Comparison of ENCODE assay signal across 9 mouse cellular contexts in the genomic region with DNA sequence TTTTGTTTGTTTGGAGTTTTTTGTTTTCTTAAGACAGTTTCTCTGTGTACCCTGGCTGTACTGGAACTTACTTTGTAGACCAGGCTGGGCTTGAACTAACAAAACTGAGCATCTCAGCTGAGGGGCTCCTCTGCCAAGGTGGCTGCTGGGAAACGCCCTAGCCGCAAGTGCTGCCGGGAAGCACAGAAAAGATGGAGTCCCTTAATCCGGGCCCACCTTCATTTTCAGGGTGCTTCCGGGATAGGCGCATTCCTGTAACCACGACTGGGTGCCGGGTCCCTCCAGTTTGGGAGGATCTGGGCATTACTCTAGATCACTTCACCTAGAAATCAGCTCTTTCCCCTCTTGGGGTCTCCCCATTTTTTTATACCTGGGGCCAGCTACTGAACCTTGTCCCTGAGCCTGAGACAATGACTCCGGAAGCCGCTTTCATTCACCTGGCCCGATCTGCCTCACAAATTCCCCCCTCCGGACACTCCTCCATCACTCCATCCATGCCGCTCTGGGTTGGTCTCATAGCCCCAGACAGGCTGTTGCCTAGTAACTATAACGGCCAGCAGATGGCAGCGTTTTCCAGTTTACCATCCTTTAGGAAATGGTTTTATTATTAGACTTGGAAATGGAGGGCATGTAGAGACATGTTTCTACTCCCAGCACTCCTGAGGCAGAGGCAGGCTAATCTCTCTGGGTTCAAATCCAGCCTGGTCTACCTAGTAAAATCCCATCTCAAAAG. TPM values are rescaled to one million over a fixed set of nuclear protein-coding genes. Genes with fewer than 3 reads are reported as not detected.
DNase-seq lines count a peak whose midpoint lies in the region; ATAC-seq lines count a peak whose summit lies in the region.
"Had no signal": no experiment of that assay in that cellular context is flagged by ENCODE, and none has a peak within 500 bp of the region (broad histone marks: within the 10 kb centered on the region; RNA-seq: fewer than 3 reads in every experiment).

No protein-coding gene starts in this region.

- no peak overlapping the region for H3K27ac ChIP-seq in midbrain, embryonic 10.5 days (replicated peaks)
- no peak overlapping the region for H3K27ac ChIP-seq in midbrain, embryonic 16.5 days (ENCODE audit: low read length)
- H3K27ac ChIP-seq in embryonic facial prominence, embryonic 14.5 days (replicated peaks; ENCODE audit: low read depth, low read length): no peak overlapping the region

- H3K9me3 ChIP-seq in midbrain, embryonic 10.5 days (replicated peaks): no peaks in the 10 kb centered on the region
- H3K9me3 ChIP-seq in midbrain, embryonic 16.5 days (replicated peaks; ENCODE audit: control insufficient read depth, low read length, poor library complexity, severe bottlenecking): no peaks in the 10 kb centered on the region
- H3K9me3 ChIP-seq in embryonic facial prominence, embryonic 14.5 days (ENCODE audit: control insufficient read depth, low read length): no peaks in the 10 kb centered on the region

- peaks cover 3% of the 10 kb centered on the region; the same call in 1 of the 2 replicates for H3K4me1 ChIP-seq in midbrain, embryonic 10.5 days
- H3K4me1 ChIP-seq in midbrain, embryonic 16.5 days (ENCODE audit: control insufficient read depth, insufficient read depth, low read length): 0 out of 2 replicates have a peak, but pooled peaks cover 2% of the 10 kb centered on the region
- H3K4me1 ChIP-seq in embryonic facial prominence, embryonic 14.5 days (ENCODE audit: control insufficient read depth, insufficient read depth, low read length): no peaks in the 10 kb centered on the region

- no peak overlapping the region for H3K4me3 ChIP-seq in midbrain, embryonic 10.5 days
- H3K4me3 ChIP-seq in midbrain, embryonic 16.5 days (ENCODE audit: low read depth, low read length): no peak overlapping the region
- no peak overlapping the region for H3K4me3 ChIP-seq in embryonic facial prominence, embryonic 14.5 days (ENCODE audit: low read depth, low read length)

- H3K4me2 ChIP-seq in midbrain, embryonic 16.5 days (ENCODE audit: low read length): no peak overlapping the region
- H3K4me2 ChIP-seq in embryonic facial prominence, embryonic 14.5 days (ENCODE audit: low read depth, low read length): peak overlapping the region; percentile 24; the same call in 1 of the 2 replicates

- ATAC-seq in midbrain, embryonic 16.5 days: no peak
- ATAC-seq in embryonic facial prominence, embryonic 14.5 days (ENCODE audit: low read depth): no peak
- ATAC-seq in hematopoietic stem cell, adult 5-6 weeks (replicated peaks in 1 of 2; ENCODE audit: insufficient read depth in 1 of 2, low FRiP score in 2 of 2, low TSS enrichment in 1 of 2, low read depth in 1 of 2, poor library complexity in 2 of 2, severe bottlenecking in 2 of 2): peak; percentile 47 to 63; a peak in 1 of 4 replicates
- peak; percentile 52 for ATAC-seq in megakaryocyte-erythroid progenitor cell, adult 5-6 weeks (replicated peaks; ENCODE audit: low FRiP score, low TSS enrichment, poor library complexity, severe bottlenecking)

- H3K27me3 ChIP-seq in midbrain, embryonic 10.5 days (ENCODE audit: low read depth, poor library complexity, severe bottlenecking): no peaks in the 10 kb centered on the region
- H3K27me3 ChIP-seq in midbrain, embryonic 16.5 days (ENCODE audit: control insufficient read depth, insufficient read depth, low read depth, low read length): no peaks in the 10 kb centered on the region
- no peaks in the 10 kb centered on the region for H3K27me3 ChIP-seq in embryonic facial prominence, embryonic 14.5 days (replicated peaks; ENCODE audit: control insufficient read depth, insufficient read depth, low read length)

- 20% methylated on average over 15 of the region's 15 CpGs for WGBS in midbrain, embryonic 10.5 days
- 23% methylated on average over 15 of the region's 15 CpGs for WGBS in midbrain, embryonic 16.5 days
- 14% methylated on average over 14 of the region's 15 CpGs for WGBS in embryonic facial prominence, embryonic 14.5 days

- peak; percentile 72 for DNase-seq in midbrain, embryonic 10.5 days (ENCODE audit: low spot score)
- DNase-seq in adrenal gland, adult 2 months: peak; percentile 47
- peak; percentile 73 for DNase-seq in embryonic facial prominence, embryonic 14.5 days (ENCODE audit: low spot score)
- peak; percentile 30 to 43 for DNase-seq in layer of hippocampus, postnatal 36 days
- DNase-seq in testis, postnatal 10 days (ENCODE audit: low spot score): peak; percentile 82

- H3K9ac ChIP-seq in midbrain, embryonic 16.5 days (ENCODE audit: low read depth, low read length): no peak overlapping the region
- H3K9ac ChIP-seq in embryonic facial prominence, embryonic 14.5 days (ENCODE audit: low read depth, low read length): no peak overlapping the region

- H3K36me3 ChIP-seq in midbrain, embryonic 10.5 days: peaks cover 4% of the 10 kb centered on the region; the same call in 1 of the 2 replicates
- no peaks in the 10 kb centered on the region for H3K36me3 ChIP-seq in midbrain, embryonic 16.5 days (ENCODE audit: control insufficient read depth, insufficient read depth, low read length)
- no peaks in the 10 kb centered on the region for H3K36me3 ChIP-seq in embryonic facial prominence, embryonic 14.5 days (ENCODE audit: control insufficient read depth, insufficient read depth, low read length)

RNA-seq across cellular contexts. Expression of gene Ccr4, which starts 4.8 kb away (rescaled TPM):
- not detected in 2 replicates for polyA plus RNA-seq in midbrain, embryonic 10.5 days (2016; fragmentation: Nextera tagmentation; extraction: Ambion mirVana)
- polyA plus RNA-seq in midbrain, embryonic 16.5 days (2015; fragmentation: Nextera tagmentation; extraction: Ambion mirVana): not detected in 2 replicates
- not detected for total RNA-seq in adrenal gland, adult 2 months (2021)
- polyA plus RNA-seq in adrenal gland, adult 2 months (2012; rRNA removed): not detected in 2 replicates
- 0.75 and 1.1 TPM in 2 replicates for polyA plus RNA-seq in embryonic facial prominence, embryonic 14.5 days (2014; fragmentation: Nextera tagmentation; extraction: Ambion mirVana)
- total RNA-seq in hematopoietic stem cell, adult 5-6 weeks (2017): not detected in 2 replicates
- not detected for total RNA-seq in layer of hippocampus, postnatal 36 days (2021)
- not detected in 2 replicates for total RNA-seq in megakaryocyte-erythroid progenitor cell, adult 5-6 weeks (2014; fragmentation: Nextera tagmentation)
- not detected in 2 replicates for total RNA-seq in megakaryocyte-erythroid progenitor cell, adult 5-6 weeks (2017)
- total RNA-seq: neutrophil, adult 5-6 weeks had no signal

RNA-seq across cellular contexts. Expression of gene C130032M10Rik, which starts 15.5 kb away (rescaled TPM):
- polyA plus RNA-seq in midbrain, embryonic 10.5 days (2016; fragmentation: Nextera tagmentation; extraction: Ambion mirVana): 0.91 and 0.98 TPM in 2 replicates
- polyA plus RNA-seq in midbrain, embryonic 16.5 days (2015; fragmentation: Nextera tagmentation; extraction: Ambion mirVana): not detected in 2 replicates
- total RNA-seq in adrenal gland, adult 2 months (2021): under 1 TPM in 1 of 2 experiments, not detected in 1; 0.40 TPM
- 0.75 TPM in 1 of 2 replicates, not detected in the other for polyA plus RNA-seq in adrenal gland, adult 2 months (2012; rRNA removed)
- polyA plus RNA-seq in embryonic facial prominence, embryonic 14.5 days (2014; fragmentation: Nextera tagmentation; extraction: Ambion mirVana): 1.3 and 1.4 TPM in 2 replicates
- not detected in 2 replicates for total RNA-seq in hematopoietic stem cell, adult 5-6 weeks (2017)
- total RNA-seq in layer of hippocampus, postnatal 36 days (2021): not detected
- not detected in 2 replicates for total RNA-seq in megakaryocyte-erythroid progenitor cell, adult 5-6 weeks (2014; fragmentation: Nextera tagmentation)
- total RNA-seq in megakaryocyte-erythroid progenitor cell, adult 5-6 weeks (2017): not detected in 2 replicates
- total RNA-seq: neutrophil, adult 5-6 weeks had no signal

Comparison
In these comparisons a context has a peak if more than half of its experiments do, and no peak if none do; other contexts are left out.
1. ATAC-seq: peak in hematopoietic stem cell, adult 5-6 weeks (2 of 2) and megakaryocyte-erythroid progenitor cell, adult 5-6 weeks (single experiment); none in midbrain, embryonic 16.5 days (single experiment) and embryonic facial prominence, embryonic 14.5 days (single experiment).
2. Peak in every context shown above with its lines, with median percentiles within 50 percentile points of each other: DNase-seq.